Mouse (Mus musculus) forebrain, embryonic 14.5 days (tissue): ENCODE data around the gene Spata16. TPM values are rescaled to one million over a fixed set of nuclear protein-coding genes. Genes with fewer than 3 reads are reported as not detected.
A peak's percentile ranks its signal among the peaks of the same experiment; 100 is the strongest.

Source experiments
- ATAC-seq: fragments of 200-750 bp; cut with Nextera tagmentation; 2 replicates; pipeline ENCODE4 v1.8.0; 2017; ENCODE audit warnings: mild to moderate bottlenecking, moderate library complexity
- DNase-seq: peaks from one replicate; pipeline ENCODE4 v3.0.0-alpha.2; 2015; ENCODE audit warnings: low spot score
- H3K27ac ChIP-seq: fragments of 300-500 bp; sonication (generic); 2 replicates; pipeline ENCODE4 v1.5.1; 2014; ENCODE audit warnings: low read depth, mild to moderate bottlenecking, control low read depth, low read length, moderate library complexity
- H3K27me3 ChIP-seq: fragments of 300-500 bp; sonication (generic); replicated peaks from 2 replicates; pipeline ENCODE4 v1.6.1; 2014; ENCODE audit warnings: low read length, control low read depth, mixed read lengths; ENCODE audit not compliant: control insufficient read depth, insufficient read depth
- H3K36me3 ChIP-seq: fragments of 300-500 bp; sonication (generic); 2 replicates; pipeline ENCODE4 v1.6.1; 2014; ENCODE audit warnings: low read length, control low read depth; ENCODE audit not compliant: control insufficient read depth, insufficient read depth
- H3K4me1 ChIP-seq: fragments of 300-500 bp; sonication (generic); 2 replicates; pipeline ENCODE4 v1.6.1; 2014; ENCODE audit warnings: antibody characterized with exemption, low read length, control low read depth; ENCODE audit not compliant: control insufficient read depth, insufficient read depth
- H3K4me2 ChIP-seq: fragments of 300-500 bp; sonication (generic); 2 replicates; pipeline ENCODE4 v1.6.1; 2014; ENCODE audit warnings: mild to moderate bottlenecking, control low read depth, low read length
- H3K4me3 ChIP-seq: fragments of 300-500 bp; sonication (generic); 2 replicates; pipeline ENCODE4 v1.5.1; 2014; ENCODE audit warnings: low read depth, low read length, control low read depth
- H3K9ac ChIP-seq: fragments of 300-500 bp; sonication (generic); 2 replicates; pipeline ENCODE4 v1.6.1; 2014; ENCODE audit warnings: mild to moderate bottlenecking, low read length, control low read depth, moderate library complexity
- H3K9me3 ChIP-seq: fragments of 300-500 bp; sonication (generic); replicated peaks from 2 replicates; pipeline ENCODE4 v1.6.1; 2016; ENCODE audit warnings: low read length, control low read depth, mixed read lengths; ENCODE audit not compliant: control insufficient read depth
- WGBS: fragments of 180-500 bp; shearing (Covaris S2); extraction: QIAGEN DNeasy Blood & Tissue Kit; methylation state at CpG from one replicate; pipeline ENCODE4 v1.1.7; 2014; 5-methylcytosine and 5-hydroxymethylcytosine counted together
- polyA plus RNA-seq: library from polyadenylated mRNA; unstranded; fragments of >200 nt; fragmentation: Nextera tagmentation; extraction: Ambion mirVana; gene quantifications from 2 replicates; pipeline ENCODE4 v1.2.1, GENCODE M21; 2014

The Spata16 gene
- 0.17 TPM in 1 of 2 replicates, not detected in the other for polyA plus RNA-seq

DNA sequence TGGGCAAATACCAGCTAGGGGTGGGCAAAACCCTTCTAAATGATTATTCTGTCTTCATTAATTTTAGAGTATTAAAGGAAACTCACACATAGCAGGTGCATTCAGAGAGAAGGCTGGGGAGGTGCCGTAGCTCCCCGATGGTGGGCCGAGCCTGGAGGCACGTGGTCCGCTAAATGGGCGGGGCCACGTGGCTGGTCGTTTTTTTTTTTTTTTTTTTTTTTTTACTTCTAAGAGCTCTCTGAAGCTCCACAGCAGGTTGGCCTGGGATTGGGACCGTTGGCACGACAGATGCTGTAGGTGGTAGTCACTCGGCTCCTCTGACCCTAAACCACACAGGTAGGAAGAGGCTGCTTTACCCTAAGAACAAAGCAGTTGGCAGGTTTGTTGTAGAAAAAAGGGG lies at the start of gene Spata16:
Gene Spata16 (plus strand): TSS at position 219 of the 400 bp plus-strand sequence.
- ATAC-seq (no peak), DNase-seq (no peak)
- H3K4me1 ChIP-seq = peaks cover 18% of the 10 kb centered on the region
- H3K9ac ChIP-seq = no peak within 1 kb of the TSS
- 81% methylated on average over 11 of the region's 11 CpGs for WGBS
- no peak within 1 kb of the TSS for H3K4me3 ChIP-seq
- H3K27me3 ChIP-seq = no peaks in the 10 kb centered on the region
- no peaks in the 10 kb centered on the region for H3K9me3 ChIP-seq
- H3K27ac ChIP-seq = no peak within 1 kb of the TSS
- no peak within 1 kb of the TSS for H3K4me2 ChIP-seq
- H3K36me3 ChIP-seq = no peaks in the 10 kb centered on the region

- ATAC-seq = no peak
- no peaks in the 10 kb centered on the region for H3K4me1 ChIP-seq
- no peak overlapping the region for H3K4me3 ChIP-seq
- no peaks in the 10 kb centered on the region for H3K9me3 ChIP-seq
- H3K9ac ChIP-seq = no peak overlapping the region
- H3K27me3 ChIP-seq = no peaks in the 10 kb centered on the region
- H3K27ac ChIP-seq = no peak overlapping the region
- WGBS = 90% methylated on average over 1 of the region's 1 CpGs
- DNase-seq = no peak
- H3K4me2 ChIP-seq = no peak overlapping the region
- H3K36me3 ChIP-seq = no peaks in the 10 kb centered on the region
These were observed 32.6 kb upstream of the Spata16 start for GRCm38 (mm10) chr3:26604861-26605260.

DNA sequence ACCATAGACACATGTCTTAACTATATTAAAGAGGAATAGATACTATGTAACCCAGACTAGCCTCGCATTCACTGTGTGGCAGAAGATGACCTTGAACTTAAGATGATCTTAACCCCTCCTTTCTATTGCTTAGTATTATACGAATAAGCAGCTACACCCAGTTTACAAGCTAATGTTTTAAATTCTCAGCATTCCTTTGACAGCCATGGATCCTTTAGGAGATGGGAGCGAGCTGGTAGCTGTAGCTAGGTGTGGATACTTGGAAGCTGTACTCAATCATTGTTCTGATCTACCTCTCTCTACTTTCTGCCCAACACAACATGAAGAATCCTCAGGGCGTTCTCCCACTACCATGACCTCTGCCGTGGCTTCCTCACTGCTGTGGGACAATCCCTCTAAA lies 28.9 kb upstream of the Spata16 start:
- no peak overlapping the region for H3K4me3 ChIP-seq
- 89% methylated on average over 5 of the region's 5 CpGs for WGBS
- H3K27ac ChIP-seq = no peak overlapping the region
- no peaks in the 10 kb centered on the region for H3K9me3 ChIP-seq
- DNase-seq (no peak), ATAC-seq (no peak)
- no peak overlapping the region for H3K4me2 ChIP-seq
- no peaks in the 10 kb centered on the region for H3K36me3 ChIP-seq
- H3K4me1 ChIP-seq = no peaks in the 10 kb centered on the region
- no peak overlapping the region for H3K9ac ChIP-seq
- no peaks in the 10 kb centered on the region for H3K27me3 ChIP-seq

- WGBS = 20% methylated on average over 9 of the region's 9 CpGs
- Histone ChIP-seq H3K27me3 (no peaks in the 10 kb centered on the region), H3K9me3 (no peaks in the 10 kb centered on the region), H3K4me3 (no peak overlapping the region), H3K27ac (peak overlapping the region; percentile 63; the same call in 1 of the 2 replicates), H3K9ac (no peak overlapping the region), H3K4me2 (0 out of 2 replicates have a peak overlapping the region, but pooled peaks have one; percentile 12), H3K4me1 (peaks cover 18% of the 10 kb centered on the region), H3K36me3 (no peaks in the 10 kb centered on the region)
- ATAC-seq (peak; percentile 25; the same call in 1 of the 2 replicates), DNase-seq (peak; percentile 61)
These were observed 1.8 kb downstream of the Spata16 start for GRCm38 (mm10) chr3:26639214-26639613.

DNA sequence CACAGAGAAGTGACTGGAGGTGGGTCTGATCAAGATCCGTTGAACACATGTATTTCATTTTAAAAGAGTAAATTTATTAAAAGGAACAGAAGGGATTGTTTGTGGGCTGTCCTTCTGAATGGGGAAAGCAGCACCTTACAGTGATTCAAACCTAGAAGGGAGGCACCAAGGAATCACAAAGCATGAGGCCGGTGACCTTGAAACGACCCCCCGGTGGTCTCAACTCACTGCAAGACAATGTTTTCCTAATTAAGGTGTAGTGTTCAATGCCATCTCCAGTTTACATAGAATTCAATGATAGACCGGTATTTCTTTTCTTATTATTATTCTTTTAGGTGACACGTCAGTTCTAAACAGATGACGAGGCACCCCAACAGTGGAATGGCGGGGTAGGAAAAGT lies 2.4 kb downstream of the Spata16 start:
- Histone ChIP-seq H3K9me3 (no peaks in the 10 kb centered on the region), H3K4me2 (no peak overlapping the region), H3K4me3 (no peak overlapping the region), H3K4me1 (peaks cover 18% of the 10 kb centered on the region), H3K9ac (no peak overlapping the region), H3K27me3 (no peaks in the 10 kb centered on the region), H3K27ac (peak overlapping the region; percentile 63; the same call in 1 of the 2 replicates), H3K36me3 (no peaks in the 10 kb centered on the region)
- 38% methylated on average over 8 of the region's 8 CpGs for whole genome bisulfite sequencing
- DNase-seq (peak; percentile 35), ATAC-seq (no peak)

DNA sequence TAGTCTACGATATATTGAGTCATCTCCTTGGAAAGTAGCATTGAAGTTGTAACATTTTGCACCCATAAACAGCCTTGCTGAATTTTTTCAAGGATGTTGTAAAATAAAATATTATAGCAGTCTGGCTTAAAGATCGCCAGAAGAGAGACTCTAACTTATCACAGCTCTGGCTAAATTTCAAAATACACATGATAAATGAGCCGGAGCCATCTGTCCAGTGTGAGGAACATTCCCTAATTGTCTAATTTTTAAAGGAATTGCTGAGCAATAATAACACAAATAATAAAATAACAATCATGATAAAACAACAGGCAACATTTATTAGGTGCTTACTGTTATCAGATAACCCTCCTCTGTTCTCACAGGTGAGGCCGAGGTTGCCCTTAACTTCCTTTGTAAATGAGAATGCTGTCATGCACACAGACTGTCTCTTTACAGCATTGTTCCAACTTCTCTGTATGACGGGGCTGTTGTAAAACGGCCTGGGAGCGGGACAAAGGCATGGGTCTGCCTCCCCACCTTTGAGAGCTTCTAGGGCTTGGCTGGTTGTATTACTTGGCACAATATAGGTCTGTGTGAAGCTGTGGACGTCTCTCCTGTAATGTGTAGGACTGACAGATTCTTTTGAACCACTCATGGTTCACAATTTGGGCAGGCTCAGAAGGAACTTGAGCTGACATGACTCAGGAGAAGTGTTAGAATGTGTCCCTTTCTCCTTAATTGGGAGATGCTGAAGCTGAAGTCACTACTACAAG lies 3.1 kb downstream of the Spata16 start:
- H3K27ac ChIP-seq = peak overlapping the region; percentile 63; the same call in 1 of the 2 replicates
- ATAC-seq = peak; percentile 66

GRCm38 (mm10) chr3:26641351-26642249 lies 4.2 kb downstream of the Spata16 start:
- Histone ChIP-seq H3K4me3 (no peak overlapping the region), H3K36me3 (no peaks in the 10 kb centered on the region), H3K27ac (peak overlapping the region; percentile 63), H3K4me1 (peaks cover 18% of the 10 kb centered on the region), H3K9me3 (no peaks in the 10 kb centered on the region), H3K4me2 (no peak overlapping the region), H3K9ac (no peak overlapping the region), H3K27me3 (no peaks in the 10 kb centered on the region)
- DNase-seq (peak; percentile 93), ATAC-seq (peak; percentile 89)
- WGBS = 8% methylated on average over 15 of the region's 15 CpGs

More for the DNA sequence above, 3.1 kb downstream of the Spata16 start:
- no peak overlapping the region for H3K9ac ChIP-seq
- H3K9me3 ChIP-seq = no peaks in the 10 kb centered on the region
- 25% methylated on average over 8 of the region's 8 CpGs for WGBS
- peaks cover 18% of the 10 kb centered on the region for H3K4me1 ChIP-seq
- DNase-seq = peak; percentile 60
- no peaks in the 10 kb centered on the region for H3K36me3 ChIP-seq
- no peaks in the 10 kb centered on the region for H3K27me3 ChIP-seq
- H3K4me3 ChIP-seq = no peak overlapping the region
- H3K4me2 ChIP-seq = no peak overlapping the region; the same call in 1 of the 2 replicates

DNA sequence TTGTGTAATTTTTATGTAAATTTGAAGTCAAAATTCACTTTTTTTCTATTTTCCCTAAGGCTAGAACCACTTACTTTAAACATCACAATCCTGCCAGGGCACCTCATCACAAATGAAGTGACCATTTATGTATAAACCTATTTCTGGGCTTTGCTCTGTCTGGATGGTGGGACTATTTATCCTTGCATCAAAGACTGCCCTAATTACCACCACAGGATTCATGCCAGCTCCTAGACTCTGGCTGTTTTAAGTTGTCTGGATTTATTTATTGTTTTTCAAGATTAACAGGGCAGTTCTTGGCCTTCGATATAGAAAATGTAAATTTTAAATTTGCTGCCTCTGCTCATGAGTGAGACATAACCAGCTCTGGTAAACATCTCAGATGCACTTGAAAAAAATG lies 6.7 kb downstream of the Spata16 start:
- H3K4me3 ChIP-seq = no peak overlapping the region
- no peaks in the 10 kb centered on the region for H3K9me3 ChIP-seq
- H3K4me2 ChIP-seq = no peak overlapping the region
- H3K36me3 ChIP-seq = no peaks in the 10 kb centered on the region
- WGBS = 38% methylated on average over 1 of the region's 1 CpGs
- peaks cover 14% of the 10 kb centered on the region for H3K4me1 ChIP-seq
- H3K9ac ChIP-seq = no peak overlapping the region
- peak; percentile 5 for DNase-seq
- no peaks in the 10 kb centered on the region for H3K27me3 ChIP-seq
- ATAC-seq = no peak
- H3K27ac ChIP-seq = no peak overlapping the region
